Mouse (Mus musculus) 3134 (cell line): ENCODE data around the gene Abca7.

ENCODE experiments used
- DNase-seq: peaks from one replicate; pipeline ENCODE4 v3.0.0-alpha.2; 2011; ENCODE audit warnings: low spot score; ENCODE audit not compliant: insufficient read length; ENCODE audit errors: extremely low read depth

The Abca7 gene

GRCm38 (mm10) chr10:80063104-80063503, 66.8 kb downstream of the Abca7 start:
- no peak for DNase-seq

GRCm38 (mm10) chr10:80063877-80064650, 67.8 kb downstream of the Abca7 start:
- DNase-seq = no peak
